Mouse (Mus musculus) c-Kit-positive CD71-positive TER-119-positive erythroid progenitor cells, embryonic 14.5 days (primary cell): ENCODE data around the gene Rpgrip1l.

Source experiments
- DNase-seq: peaks from one replicate; pipeline ENCODE4 v3.0.0-alpha.2; 2013; ENCODE audit warnings: low spot score

Gene Rpgrip1l

DNA sequence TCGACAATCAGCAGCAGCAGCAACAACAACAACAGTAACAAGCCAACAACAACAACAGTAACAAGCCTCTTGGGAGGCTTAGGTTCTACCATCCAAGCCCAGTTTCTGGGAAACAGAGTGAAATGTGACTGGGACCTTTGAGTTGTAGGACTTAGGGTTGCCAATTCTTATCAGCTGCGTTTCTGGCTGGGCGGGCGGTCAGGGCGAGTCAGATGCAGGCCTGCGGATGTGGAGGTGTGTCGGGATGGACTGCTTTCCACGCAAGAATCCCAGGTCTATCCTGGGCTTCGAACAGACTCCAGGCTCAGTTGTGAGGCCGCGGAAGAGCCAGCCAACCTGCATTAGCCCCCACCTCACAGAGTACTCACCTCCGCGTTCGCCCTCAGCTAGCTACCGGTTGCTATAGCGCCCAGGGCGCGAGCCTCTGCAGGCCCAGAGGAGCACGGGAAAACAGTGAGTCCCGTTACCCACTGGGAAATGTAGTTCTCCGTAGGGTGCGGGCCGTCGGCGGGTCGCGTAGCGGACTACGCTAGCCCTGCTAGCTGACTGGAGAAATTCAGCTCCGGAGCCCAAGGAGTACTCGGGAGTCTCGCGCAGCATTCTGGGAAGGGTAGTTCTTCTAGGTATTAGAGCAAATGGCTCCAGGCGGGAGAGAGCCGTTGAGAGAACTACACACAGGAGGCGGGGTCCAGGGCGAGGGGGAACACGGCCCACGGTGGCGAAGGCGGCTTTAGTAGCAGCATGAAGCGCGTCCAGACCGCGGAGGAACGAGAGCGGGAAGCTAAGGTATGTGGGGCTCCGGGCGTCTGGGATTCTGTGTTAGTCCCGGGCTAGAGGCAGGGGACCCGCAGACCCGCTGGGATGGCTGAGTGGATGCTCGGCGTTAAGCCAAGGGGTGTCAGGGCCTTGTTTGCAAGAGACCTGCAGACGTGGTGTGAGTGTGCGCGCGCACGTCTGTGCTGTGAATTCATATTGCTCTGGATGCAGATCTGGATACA, at the start of gene Rpgrip1l, which contains the start of gene Fto:
TSS of gene Rpgrip1l (minus strand) at position 428 of the 998 bp plus-strand sequence.
TSS of gene Fto (plus strand) at position 691 of the 998 bp plus-strand sequence.
- peak; percentile 96 for DNase-seq

DNA sequence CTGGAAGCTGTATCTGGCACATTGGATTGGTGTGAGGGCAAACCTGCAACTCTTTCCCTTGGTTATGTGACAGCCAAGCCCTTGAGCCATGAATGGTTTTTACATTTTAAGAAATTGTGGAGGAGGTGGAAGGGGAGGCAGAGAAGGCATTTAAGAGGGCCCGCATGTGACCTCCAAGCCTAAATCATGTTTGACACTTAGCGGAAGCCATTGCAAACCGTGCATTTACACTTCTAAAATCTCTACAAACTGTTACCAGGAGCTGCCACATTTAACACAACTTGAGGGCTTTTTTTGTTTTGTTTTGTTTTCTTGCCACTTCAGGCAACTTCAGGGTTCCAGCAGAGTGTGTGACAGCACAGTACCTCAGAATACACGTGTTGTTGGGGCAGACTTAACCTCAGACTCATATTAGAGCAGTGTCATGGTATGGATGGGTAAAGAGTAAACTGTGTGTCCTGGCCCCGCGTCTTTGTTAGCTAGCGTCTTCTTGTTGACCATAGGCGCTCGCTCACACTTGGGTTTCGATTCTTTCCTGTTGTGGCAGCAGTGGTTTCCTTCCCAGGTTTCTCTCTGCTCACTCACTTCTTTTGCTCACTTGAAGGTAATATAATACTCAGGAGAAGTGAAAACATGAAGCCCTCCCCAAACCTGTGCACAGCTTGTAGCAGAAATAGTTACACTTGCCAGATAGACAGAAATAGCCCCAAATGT, 47.7 kb upstream of the Rpgrip1l start:
- no peak for DNase-seq

DNA sequence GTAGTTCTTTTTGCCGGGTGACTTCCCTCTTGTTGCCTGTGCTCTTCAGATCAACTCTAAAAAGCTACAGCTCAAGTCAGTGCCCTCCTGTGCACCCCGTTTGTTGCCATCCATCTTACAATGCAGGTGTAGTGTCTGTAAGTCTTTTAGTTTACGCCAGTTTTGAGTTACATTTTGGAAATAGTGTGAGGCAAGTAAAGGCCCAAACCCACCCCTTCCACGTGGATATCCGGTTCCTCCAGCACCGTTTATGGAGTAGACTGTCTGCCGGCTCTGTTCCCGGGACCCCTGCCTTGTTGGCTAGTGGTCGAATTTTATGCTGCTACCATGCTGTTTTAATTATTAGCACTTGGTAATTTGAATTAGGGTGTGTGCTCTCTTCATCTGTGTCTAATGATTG, 46.4 kb upstream of the Rpgrip1l start:
- no peak for DNase-seq

DNA sequence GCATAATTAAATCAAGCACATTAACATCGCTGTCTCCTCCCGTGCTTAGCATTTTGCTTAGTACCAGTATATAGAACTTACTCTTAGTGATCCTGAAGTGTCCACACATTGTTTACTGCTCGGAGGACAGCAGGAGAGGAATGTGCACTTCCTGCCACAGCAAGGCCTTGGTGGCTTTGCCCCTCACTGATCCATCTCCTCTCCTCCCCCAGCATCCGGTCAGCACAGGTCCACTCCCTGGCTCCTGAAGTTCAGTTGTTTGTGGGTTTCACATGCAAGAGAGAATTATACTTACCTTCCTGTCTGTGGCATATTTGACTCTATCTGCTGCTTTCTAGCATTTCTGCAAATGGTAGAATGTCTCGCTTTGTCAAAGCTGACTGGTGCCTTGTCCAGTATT, 45.0 kb upstream of the Rpgrip1l start:
- DNase-seq: no peak

DNA sequence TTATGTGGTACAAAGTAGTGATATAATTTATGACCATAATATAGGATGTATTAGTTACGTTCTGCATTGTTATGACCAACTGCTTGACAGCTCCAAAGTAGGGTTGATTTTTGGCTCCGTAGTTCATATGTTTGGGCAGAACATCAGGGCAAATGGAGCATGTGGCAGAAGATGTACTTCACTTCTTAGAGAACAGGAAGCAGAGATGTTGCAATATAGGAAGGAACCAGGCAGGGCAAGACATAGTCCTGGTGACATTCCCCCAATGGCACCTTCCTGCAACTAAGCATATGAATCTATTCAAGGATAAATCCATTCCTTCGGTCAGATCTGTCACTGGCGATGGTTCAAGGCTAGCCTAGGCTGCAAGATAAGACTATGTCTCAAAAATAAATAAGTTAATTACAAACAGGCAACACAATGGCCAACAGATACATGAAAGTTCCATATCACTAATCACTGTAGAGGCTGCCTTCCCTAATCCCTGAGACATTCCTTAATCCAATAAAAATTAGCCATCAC, 44.5 kb upstream of the Rpgrip1l start:
- no peak for DNase-seq

DNA sequence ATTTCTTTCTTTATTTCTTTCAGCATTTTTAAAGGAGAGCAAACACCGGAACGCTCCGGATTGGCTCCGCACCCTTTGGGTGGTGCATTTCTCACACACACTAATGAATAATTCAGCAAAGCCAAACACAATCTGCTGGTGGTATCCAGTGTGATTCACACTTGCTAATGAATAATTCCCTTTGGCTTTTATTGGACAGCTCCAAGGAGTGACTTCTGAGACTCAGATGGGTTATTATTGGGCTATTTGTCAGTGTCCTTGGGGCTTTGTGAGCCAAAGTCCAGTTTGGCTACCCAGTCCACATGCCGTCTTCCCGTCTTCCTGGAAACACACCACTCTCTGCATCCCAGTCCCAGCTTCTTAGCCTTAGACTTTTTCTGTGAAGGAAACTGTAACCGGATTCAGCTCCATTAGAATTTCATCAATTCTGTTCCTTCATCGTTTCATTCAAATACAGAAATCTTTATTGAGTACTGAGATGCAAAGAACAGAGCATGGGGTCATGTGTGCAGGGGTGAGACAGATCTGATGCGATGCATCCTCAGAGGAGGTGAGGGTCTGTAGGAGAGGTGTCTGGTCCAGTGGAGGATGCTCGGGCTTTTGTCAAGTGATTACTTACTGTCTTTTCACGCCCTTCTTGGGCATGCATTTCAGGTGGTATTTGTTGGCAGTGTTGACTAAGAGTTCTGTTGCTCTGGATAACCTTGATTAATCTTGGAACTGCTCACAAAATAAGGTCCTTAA, 43.1 kb upstream of the Rpgrip1l start:
- no peak for DNase-seq

DNA sequence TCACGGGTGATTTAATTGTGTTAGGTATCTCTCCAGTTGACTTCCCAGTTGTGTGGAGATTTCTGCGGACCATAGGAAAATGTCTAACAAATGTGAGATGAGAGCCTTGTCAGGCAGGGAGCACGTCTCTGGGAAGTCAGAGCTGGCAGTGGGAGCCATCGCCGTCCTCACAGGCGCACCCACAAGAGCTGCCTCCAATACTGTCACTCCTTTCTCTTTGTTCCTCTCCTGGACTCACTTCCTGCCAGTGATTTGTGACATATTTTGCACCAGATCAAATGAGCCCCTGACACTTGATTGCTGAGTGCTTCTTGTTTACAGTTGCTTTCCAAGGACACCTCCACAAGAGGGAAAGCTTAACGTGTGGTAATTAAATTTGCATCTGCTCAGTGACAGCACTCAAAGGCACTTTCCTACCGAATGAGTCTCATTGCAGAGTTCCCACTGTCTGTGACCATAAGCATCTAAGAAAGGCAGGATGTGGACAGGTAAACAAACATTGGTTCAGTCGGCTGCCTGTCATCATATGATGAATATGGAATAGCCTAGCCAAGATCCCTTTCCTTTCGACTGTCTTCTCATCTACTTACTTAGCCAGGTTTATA, 42.3 kb upstream of the Rpgrip1l start:
- DNase-seq: no peak

DNA sequence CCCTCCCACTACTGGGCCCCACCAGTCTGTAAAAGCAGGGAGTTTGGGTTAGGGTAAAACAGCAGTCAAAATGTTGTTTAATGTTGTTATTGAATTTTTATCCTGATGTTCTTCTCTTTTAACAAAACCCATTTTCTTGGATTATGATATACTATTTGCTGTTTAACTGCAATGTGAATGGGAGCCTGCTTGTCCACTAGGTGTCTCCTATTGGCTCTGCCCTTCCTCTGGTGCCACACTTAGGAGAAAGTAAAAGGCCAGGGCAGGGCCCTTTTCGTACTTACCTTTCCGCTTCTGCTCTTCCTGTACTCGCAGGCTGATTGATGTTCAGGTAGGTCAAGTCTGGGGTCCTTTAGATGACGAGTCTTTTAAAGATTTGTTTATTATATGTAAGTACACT, 40.8 kb upstream of the Rpgrip1l start:
- no peak for DNase-seq

DNA sequence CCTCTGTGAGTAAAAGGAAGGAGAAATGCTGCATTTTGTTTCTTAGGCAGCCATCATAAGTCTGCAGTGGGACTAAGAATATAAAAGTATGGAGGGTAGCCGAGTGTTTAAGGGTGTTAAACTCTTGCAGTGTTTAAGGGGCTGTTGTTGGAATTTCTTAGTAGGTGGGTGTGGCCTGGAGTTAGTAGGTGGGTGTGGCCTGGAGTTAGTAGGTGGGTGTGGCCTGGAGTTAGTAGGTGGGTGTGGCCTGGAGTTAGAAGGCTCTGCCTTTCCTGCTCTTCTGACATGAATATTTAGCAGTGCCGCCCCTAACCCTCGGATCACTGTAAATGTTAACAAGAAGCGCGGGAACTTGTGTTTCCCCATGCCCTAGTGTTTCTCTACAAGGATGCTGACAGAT, 40.0 kb upstream of the Rpgrip1l start:
- DNase-seq: no peak

DNA sequence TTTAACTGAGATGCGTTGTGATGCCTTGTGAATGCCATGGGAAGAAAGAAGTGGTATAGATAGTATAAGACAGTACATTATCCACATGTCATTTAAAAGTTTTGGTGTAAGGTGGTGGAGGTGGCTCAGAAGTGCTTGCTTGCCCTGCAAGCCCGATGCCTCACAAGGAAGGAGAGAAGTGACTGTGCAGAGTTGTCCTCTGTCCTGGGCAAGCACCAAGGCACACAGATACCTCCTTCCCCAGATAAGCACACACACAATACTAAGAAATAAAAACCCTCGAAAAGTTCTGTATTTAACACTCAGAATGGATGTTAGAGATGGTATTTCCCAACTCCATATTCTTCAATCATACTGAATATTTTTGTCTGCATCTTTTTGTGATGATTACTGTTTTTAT, 39.5 kb upstream of the Rpgrip1l start:
- peak; percentile 35 for DNase-seq

DNA sequence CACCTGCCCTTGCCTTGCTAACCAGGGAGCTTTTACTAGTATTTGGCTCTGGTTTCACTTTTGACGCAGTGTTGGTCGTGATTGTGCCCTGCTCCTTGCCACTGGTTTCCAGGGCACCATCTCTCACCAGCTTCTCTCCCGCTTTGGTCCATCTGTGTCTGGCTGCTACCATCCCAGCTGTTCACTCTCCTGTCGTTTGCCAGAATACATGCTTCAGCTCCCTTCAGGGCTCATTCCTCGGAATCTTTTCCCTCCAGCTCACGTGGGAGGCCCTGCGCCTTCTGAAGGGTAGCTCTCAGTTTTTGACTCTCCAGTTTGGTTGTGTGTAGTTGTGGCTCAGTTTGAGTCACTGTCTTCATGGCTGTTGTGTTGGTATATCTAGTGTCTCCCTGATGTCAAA, 37.6 kb upstream of the Rpgrip1l start:
- no peak for DNase-seq

DNA sequence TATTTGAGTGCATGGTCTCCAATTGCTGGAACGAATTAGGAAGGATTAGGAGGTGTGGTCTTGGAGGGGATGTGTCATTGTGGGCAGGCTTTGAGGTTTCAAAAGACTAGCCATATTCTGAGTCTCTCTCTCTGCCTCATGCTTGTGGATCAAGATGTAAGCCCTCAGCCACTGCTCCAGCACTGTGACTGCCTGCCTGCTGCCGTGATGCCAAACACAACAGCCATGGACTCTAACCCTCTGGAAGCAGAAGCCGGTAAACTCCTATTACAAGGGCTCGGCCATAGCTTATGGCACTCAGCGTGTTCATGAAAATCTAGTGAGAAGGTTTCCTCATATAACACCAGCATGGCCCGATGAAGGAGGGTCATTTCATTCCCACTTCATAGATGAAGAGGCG, 36.8 kb upstream of the Rpgrip1l start:
- DNase-seq: no peak

DNA sequence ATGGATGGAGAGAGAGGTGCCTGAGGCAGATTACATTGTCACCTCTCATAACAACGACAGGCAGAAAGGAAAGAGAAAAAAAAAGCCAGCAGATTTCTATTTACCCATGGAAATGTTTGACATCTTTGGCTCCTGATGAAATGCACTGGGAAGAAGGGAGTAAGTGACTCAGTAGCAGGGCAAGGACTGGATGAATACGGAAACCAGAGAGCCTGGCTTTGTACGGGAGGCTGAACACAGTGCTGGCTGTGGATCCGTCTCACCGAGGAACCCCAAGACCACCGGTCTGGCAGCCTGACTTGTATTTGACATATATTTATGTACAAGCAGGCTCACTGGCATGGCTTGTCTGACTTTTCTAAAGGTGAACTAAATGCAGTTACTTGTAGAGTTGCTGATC, 34.5 kb upstream of the Rpgrip1l start:
- DNase-seq: no peak

DNA sequence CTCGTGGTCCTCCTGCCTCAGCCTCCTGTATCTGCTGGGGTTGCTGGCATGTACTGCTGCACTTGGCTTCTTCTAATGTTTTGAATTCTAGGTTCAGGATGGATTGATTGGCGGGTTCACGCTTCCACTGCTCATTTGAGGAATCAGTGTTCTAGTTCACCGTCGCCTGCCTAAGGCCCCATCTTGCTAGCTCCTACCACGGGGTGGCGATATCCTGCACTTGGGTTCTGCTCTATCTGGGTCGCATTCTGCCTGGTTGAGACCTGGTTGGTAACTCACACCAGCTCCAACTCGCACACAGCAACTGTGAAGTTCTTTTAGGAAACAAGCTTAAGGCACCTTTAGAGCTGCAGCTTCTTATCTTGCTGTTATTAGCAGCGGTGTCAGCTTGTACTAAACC, 34.1 kb upstream of the Rpgrip1l start:
- no peak for DNase-seq

DNA sequence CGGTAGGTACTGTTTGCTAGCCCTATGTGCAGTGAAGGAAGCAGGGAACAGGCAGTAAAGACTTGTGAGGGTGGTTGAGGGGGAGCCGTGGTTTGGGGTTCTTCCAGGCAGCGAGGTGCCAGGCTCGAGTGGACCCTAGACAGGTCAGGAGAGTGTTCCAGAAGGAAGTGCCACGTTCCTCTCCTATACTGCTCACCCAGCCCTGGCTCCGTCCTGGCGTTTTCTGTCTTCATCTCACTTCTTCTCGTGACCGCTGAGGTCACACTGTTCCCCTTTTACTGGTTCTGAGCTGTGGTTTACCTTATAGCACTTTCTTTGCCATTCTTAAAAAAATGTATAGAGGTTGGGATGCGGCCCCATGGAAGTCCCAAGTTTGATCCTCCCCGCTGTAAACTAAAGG, 31.6 kb upstream of the Rpgrip1l start:
- no peak for DNase-seq

DNA sequence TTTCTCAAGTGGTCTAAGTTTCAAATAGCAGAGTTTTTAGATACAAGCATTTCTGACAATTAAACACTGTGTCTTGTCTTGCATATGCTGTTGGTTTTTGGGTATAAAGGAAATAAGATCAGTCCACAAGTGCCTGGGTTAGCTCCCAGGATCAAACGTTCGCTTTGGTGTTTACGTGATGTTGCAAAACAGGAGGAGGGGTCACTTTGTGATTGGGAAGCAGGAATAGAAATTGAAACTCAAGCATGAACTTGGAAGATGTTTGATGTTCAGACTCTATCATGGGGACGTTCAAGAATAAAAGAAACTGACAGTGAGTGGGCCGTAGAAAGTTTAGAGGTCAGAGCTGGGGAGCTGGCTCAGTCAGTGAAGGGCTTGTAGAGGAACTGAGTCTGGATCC, 29.7 kb upstream of the Rpgrip1l start:
- DNase-seq: no peak

DNA sequence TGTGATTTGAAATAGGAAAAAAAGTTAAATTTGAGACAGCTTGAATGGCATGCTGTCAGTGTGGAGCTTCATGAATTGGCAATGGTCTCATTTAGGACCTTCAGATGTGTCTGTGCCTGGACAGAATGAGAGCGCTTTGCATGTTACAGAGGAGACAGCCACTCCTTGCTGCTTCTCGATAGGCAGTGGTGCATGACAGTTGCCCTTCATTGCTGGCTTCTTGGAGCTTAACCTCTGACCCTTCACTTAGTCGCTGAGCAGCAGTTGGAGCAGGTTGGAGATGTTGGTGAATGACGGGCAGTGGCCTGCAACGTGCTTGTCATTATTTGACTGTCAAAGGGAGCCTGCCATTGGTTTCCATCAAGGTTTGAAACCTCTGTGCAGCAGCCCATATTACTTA, 29.1 kb upstream of the Rpgrip1l start:
- no peak for DNase-seq

DNA sequence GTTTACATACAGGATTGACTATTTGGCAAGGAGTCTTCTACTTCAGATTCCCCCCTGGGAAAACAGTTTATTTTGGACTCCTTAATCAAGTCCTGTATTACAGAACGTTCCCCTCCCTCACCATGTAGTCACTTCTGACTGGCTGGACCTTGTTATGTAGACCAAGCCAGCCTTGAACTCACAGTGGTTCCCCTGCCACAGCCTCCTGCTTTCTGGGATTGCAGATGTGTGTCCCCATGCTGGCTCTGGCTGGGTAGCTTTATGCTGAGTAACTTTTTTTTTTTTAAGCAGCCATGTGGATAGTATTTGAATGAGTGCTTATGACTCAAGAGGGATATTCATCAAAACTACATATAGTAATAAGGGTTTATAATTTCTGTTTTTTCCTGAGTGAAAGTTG, 27.7 kb upstream of the Rpgrip1l start:
- no peak for DNase-seq

DNA sequence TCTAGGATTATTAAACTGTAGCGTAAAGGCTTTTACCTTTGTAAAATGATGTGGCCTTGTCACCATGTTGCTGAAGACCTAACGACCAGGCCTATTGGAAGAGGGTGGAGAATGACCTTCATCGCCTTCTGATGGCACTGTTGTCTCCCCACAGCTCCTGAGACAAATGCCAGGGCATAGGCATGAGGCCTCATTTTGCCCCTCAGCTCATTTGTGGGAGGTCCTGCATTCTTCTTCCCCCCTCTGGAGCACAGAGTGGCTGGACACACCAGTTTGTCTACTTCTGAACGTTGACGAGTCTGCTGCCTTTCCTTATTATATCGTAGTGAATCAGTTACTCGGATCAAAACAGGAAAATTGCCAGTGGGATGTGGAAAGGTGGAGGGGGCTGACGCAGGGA, 26.6 kb upstream of the Rpgrip1l start:
- no peak for DNase-seq

DNA sequence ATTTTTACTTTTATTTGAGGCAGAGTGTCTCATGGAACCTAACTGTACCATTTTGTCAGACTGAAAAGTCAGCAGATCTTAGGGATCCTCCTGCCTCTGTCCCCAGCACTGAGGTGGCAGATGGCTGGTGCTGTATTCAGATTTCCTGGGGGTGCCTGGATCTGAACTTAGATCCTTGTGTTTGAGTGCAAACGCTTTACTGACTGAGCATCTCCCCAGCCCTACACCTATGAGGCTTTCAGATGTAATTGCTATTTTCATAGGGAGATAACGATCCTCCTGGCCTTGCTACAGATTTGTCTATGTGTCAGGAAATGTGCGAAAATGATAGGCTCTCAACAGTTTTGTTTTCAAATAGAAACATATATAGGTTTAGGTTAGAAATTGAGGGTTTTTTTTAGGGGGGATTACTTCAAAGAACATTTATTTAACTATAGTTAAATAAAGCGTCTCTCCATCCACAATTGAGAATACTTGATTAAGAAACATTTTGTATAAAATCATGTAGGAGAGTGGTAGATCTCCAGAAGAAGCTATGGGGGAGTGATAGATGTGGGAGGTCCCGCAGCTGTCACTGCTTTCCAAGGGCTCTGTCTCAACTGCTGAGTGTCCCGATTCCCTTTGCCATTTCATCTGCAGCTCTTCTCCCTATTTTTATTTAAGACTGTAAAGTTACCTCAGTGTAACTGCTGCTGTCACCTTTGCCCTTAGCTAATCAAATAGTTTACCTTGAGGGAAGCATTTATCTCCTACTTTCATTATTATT, 25.5 kb upstream of the Rpgrip1l start:
- no peak for DNase-seq

DNA sequence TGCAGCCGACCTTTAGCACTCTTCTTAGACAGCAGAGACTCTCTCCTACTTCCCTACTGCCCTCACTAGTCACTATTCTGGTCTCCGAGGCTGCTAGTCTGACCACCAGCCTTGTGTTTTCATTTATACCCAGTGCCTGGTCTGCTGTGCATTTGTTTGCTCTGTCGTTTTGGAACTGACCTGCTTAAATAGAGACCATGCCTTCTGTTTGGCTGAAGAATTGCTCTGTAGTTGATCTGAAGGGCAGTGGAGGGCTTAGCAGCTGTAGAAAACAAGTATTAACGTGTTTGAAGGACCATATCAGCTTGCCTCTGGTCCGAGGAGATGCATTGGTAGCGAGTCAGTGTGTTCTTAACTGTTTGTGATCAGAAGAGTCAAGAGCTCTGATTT, 16.4 kb upstream of the Rpgrip1l start:
- no peak for DNase-seq
